Mouse (Mus musculus) lung, adult 2 months (tissue): ENCODE data around the gene Adgrf1.

Experiments used
- CTCF ChIP-seq: fragments of 200-500 bp; IDR thresholded peaks from 2 replicates; pipeline ENCODE4 v1.5.1; 2011; ENCODE audit warnings: mild to moderate bottlenecking, low read length, control low read depth; ENCODE audit not compliant: insufficient read depth
- POLR2A ChIP-seq: fragments of 200-500 bp; IDR thresholded peaks from 2 replicates; pipeline ENCODE4 v1.6.1; 2011; ENCODE audit warnings: low read depth, mild to moderate bottlenecking, control low read depth, low read length, borderline replicate concordance; ENCODE audit errors: extremely low read depth

GRCm38 (mm10) chr17:43326726-43327700, 56.9 kb downstream of the Adgrf1 start:
- TF ChIP-seq CTCF, result peak; percentile 52
- TF ChIP-seq POLR2A, result no peak
